Mouse (Mus musculus): ENCODE data around the gene Atp6v1e1.

DNA sequence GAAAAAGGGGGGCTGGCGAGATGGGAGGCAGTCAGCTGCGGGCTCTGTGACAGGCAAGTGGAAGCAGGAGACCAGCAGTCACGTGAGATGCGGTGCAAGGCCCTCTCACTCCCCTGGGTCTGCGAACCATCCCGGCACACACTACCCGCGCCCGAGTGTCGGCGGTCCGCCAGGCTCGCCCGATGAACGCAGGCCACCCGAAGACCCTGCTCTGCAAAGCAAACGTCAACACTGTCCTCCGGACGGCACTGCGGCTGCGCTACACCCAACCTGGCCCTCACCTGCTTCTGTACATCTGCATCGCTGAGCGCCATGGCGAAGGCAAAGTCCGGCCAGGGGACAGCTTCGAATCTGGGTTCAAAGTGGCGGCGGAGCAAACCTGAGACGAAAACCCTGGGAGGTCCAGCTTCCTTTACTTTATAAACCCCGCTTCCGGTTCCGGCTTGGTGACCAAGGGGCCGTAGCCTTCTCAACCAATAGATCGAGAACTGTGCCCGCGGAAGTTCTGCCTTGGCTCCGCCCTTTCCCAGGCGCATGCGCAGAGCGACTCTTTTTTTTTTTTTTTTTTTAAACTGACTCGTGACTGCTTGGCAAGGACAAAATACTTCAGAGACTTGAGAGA is at the start of gene Atp6v1e1:
- peak; percentile 100 for TF ChIP-seq ZNF384 (IDR thresholded peaks at IDR 0.05; ENCODE audit: low read depth, low read length)
- TF ChIP-seq HCFC1 (IDR thresholded peaks at IDR 0.05; ENCODE audit: borderline replicate concordance, insufficient read depth, low read length) = peak; percentile 71; the same call in 1 of the 2 replicates
